Comparison of ENCODE assay signal across 10 mouse cellular contexts in the genomic region with DNA sequence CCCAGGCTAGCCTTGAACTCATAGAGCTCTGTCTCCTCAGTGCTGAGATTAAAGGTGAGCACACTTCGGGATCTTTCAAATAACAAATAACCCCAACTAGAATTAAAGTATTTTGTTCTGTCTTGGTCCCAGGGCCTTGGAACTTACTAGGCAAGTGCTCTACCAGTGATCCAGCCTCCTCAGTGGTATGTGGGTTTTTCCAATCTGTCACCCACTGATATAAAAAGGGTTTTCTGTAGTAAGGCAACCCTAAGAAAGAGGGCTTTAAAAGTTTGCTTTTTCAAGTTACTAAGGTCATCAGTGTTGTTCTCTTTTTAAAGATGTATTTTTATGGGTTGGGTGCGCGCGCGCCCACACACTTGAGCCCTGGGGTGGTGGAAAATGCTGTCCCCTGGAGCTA. TPM values are rescaled to one million over a fixed set of nuclear protein-coding genes. Genes with fewer than 3 reads are reported as not detected.
DNase-seq lines count a peak whose midpoint lies in the region; ATAC-seq and TF ChIP-seq lines count a peak whose summit lies in the region.
"Had no signal": no experiment of that assay in that cellular context is flagged by ENCODE, and none has a peak within 500 bp of the region (broad histone marks: within the 10 kb centered on the region; RNA-seq: fewer than 3 reads in every experiment).

No protein-coding gene starts in this region.

- 0 out of 2 replicates have a peak overlapping the region, but pooled peaks have one; percentile 1 for H3K4me2 ChIP-seq in hindbrain, embryonic 13.5 days
- H3K4me2 ChIP-seq in hindbrain, embryonic 12.5 days (replicated peaks) = no peak overlapping the region
- peak overlapping the region; percentile 91 for H3K4me2 ChIP-seq in limb, embryonic 13.5 days (replicated peaks)

- H3K36me3 ChIP-seq in hindbrain, embryonic 13.5 days = peaks cover 5% of the 10 kb centered on the region
- peaks cover 11% of the 10 kb centered on the region for H3K36me3 ChIP-seq in hindbrain, embryonic 12.5 days
- no peaks in the 10 kb centered on the region for H3K36me3 ChIP-seq in testis, adult 2 months (ENCODE audit: control insufficient read depth, insufficient read depth, low read length)
- H3K36me3 ChIP-seq in limb, embryonic 13.5 days = peaks cover 10% of the 10 kb centered on the region

- no peak overlapping the region for H3K9ac ChIP-seq in hindbrain, embryonic 13.5 days
- no peak overlapping the region for H3K9ac ChIP-seq in hindbrain, embryonic 12.5 days
- no peak overlapping the region for H3K9ac ChIP-seq in limb, embryonic 13.5 days
- H3K9ac ChIP-seq: forebrain, embryonic 12.5 days had no signal

- no peak for ATAC-seq in hindbrain, embryonic 13.5 days (ENCODE audit: low FRiP score)
- no peak for ATAC-seq in hindbrain, embryonic 12.5 days (ENCODE audit: low FRiP score)
- no peak for ATAC-seq in limb, embryonic 13.5 days (ENCODE audit: low FRiP score, low read depth)
- ATAC-seq in megakaryocyte-erythroid progenitor cell, adult 5-6 weeks (replicated peaks; ENCODE audit: low FRiP score, low TSS enrichment, poor library complexity, severe bottlenecking) = no peak

- WGBS in hindbrain, embryonic 13.5 days = 87% methylated on average over 5 of the region's 5 CpGs
- 95% methylated on average over 5 of the region's 5 CpGs for WGBS in hindbrain, embryonic 12.5 days
- 71% methylated on average over 5 of the region's 5 CpGs for WGBS in limb, embryonic 13.5 days

- H3K27ac ChIP-seq in hindbrain, embryonic 13.5 days = peak overlapping the region; percentile 44; the same call in 1 of the 2 replicates
- no peak overlapping the region for H3K27ac ChIP-seq in hindbrain, embryonic 12.5 days
- H3K27ac ChIP-seq in testis, adult 2 months (ENCODE audit: control insufficient read depth, insufficient read depth, low read depth, low read length) = peak overlapping the region; percentile 43; the same call in 1 of the 2 replicates
- peak overlapping the region; percentile 80 for H3K27ac ChIP-seq in limb, embryonic 13.5 days
- H3K27ac ChIP-seq: forebrain, embryonic 12.5 days had no signal

- intact Hi-C loops in left cerebral cortex, postnatal 36 days (cut with DNase I) = no loop called here

- no peak for TF ChIP-seq POLR2A in testis, adult 2 months (IDR thresholded peaks at IDR 0.05; ENCODE audit: control insufficient read depth, low read depth, low read length)

- no peak for TF ChIP-seq CTCF in testis, adult 2 months (IDR thresholded peaks at IDR 0.05; ENCODE audit: control insufficient read depth, insufficient read depth, insufficient replicate concordance, low read depth, low read length)

- no peak for DNase-seq in testis, postnatal 14 days (ENCODE audit: low spot score)
- DNase-seq in cerebellum, postnatal 10 days = no peak
- DNase-seq in left cerebral cortex, postnatal 36 days (ENCODE audit: low spot score in 2 of 2) = no peak

- no peaks in the 10 kb centered on the region; the same call in 1 of the 2 replicates for H3K9me3 ChIP-seq in hindbrain, embryonic 13.5 days
- peaks cover 4% of the 10 kb centered on the region; the same call in 1 of the 2 replicates for H3K9me3 ChIP-seq in hindbrain, embryonic 12.5 days (replicated peaks)
- 0 out of 2 replicates have a peak, but pooled peaks cover 5% of the 10 kb centered on the region for H3K9me3 ChIP-seq in limb, embryonic 13.5 days

- peaks cover 16% of the 10 kb centered on the region for H3K4me1 ChIP-seq in hindbrain, embryonic 13.5 days (replicated peaks)
- H3K4me1 ChIP-seq in hindbrain, embryonic 12.5 days = peaks cover 12% of the 10 kb centered on the region
- H3K4me1 ChIP-seq in testis, adult 2 months (ENCODE audit: control insufficient read depth, insufficient read depth, low read length) = peaks cover 12% of the 10 kb centered on the region
- peaks cover 42% of the 10 kb centered on the region for H3K4me1 ChIP-seq in limb, embryonic 13.5 days

- H3K27me3 ChIP-seq in hindbrain, embryonic 13.5 days = peaks cover 35% of the 10 kb centered on the region
- peaks cover 30% of the 10 kb centered on the region for H3K27me3 ChIP-seq in hindbrain, embryonic 12.5 days
- H3K27me3 ChIP-seq in testis, adult 2 months (ENCODE audit: control insufficient read depth, insufficient read depth, low read length) = no peaks in the 10 kb centered on the region
- H3K27me3 ChIP-seq in limb, embryonic 13.5 days = no peaks in the 10 kb centered on the region

- H3K4me3 ChIP-seq in hindbrain, embryonic 13.5 days = no peak overlapping the region
- H3K4me3 ChIP-seq in hindbrain, embryonic 12.5 days = no peak overlapping the region
- H3K4me3 ChIP-seq in testis, adult 2 months (ENCODE audit: control insufficient read depth, low read depth, low read length) = no peak overlapping the region
- peak overlapping the region; percentile 67; the same call in 1 of the 2 replicates for H3K4me3 ChIP-seq in limb, embryonic 13.5 days

RNA-seq across cellular contexts. Expression of a gene that starts 1.7 kb away (rescaled TPM):
- polyA plus RNA-seq in hindbrain, embryonic 13.5 days (2015; fragmentation: Nextera tagmentation; extraction: Ambion mirVana) = 81.4 TPM in 2 replicates
- polyA plus RNA-seq in hindbrain, embryonic 12.5 days (2016; fragmentation: Nextera tagmentation; extraction: Ambion mirVana) = 95.5 and 108 TPM in 2 replicates
- polyA plus RNA-seq in testis, adult 2 months (2012; rRNA removed) = 65.6 and 71.7 TPM in 2 replicates
- polyA plus RNA-seq in limb, embryonic 13.5 days (2015; fragmentation: Nextera tagmentation; extraction: Ambion mirVana) = 250 and 255 TPM in 2 replicates
- total RNA-seq in megakaryocyte-erythroid progenitor cell, adult 5-6 weeks (2014; fragmentation: Nextera tagmentation) = 54.0 and 68.8 TPM in 2 replicates
- total RNA-seq in megakaryocyte-erythroid progenitor cell, adult 5-6 weeks (2017) = 23.7 and 35.9 TPM in 2 replicates
- 10 to 100 TPM; 23.6 to 24.1 TPM for total RNA-seq in left cerebral cortex, postnatal 36 days (2021)

RNA-seq across cellular contexts. Expression of a gene that starts 24.3 kb away (rescaled TPM):
- polyA plus RNA-seq in hindbrain, embryonic 13.5 days (2015; fragmentation: Nextera tagmentation; extraction: Ambion mirVana) = 136 and 140 TPM in 2 replicates
- polyA plus RNA-seq in hindbrain, embryonic 12.5 days (2016; fragmentation: Nextera tagmentation; extraction: Ambion mirVana) = 111 and 144 TPM in 2 replicates
- polyA plus RNA-seq in testis, adult 2 months (2012; rRNA removed) = 31.2 and 31.7 TPM in 2 replicates
- polyA plus RNA-seq in limb, embryonic 13.5 days (2015; fragmentation: Nextera tagmentation; extraction: Ambion mirVana) = 137 and 139 TPM in 2 replicates
- 90.0 and 173 TPM in 2 replicates for total RNA-seq in megakaryocyte-erythroid progenitor cell, adult 5-6 weeks (2014; fragmentation: Nextera tagmentation)
- 333 and 358 TPM in 2 replicates for total RNA-seq in megakaryocyte-erythroid progenitor cell, adult 5-6 weeks (2017)
- total RNA-seq in left cerebral cortex, postnatal 36 days (2021) = 100 to 1,000 TPM in 1 of 2 experiments, 10 to 100 TPM in 1; 93.9 to 102 TPM

RNA-seq across cellular contexts. Expression of a gene that starts 24.4 kb away (rescaled TPM):
- polyA plus RNA-seq in hindbrain, embryonic 13.5 days (2015; fragmentation: Nextera tagmentation; extraction: Ambion mirVana) = 213 and 218 TPM in 2 replicates
- polyA plus RNA-seq in hindbrain, embryonic 12.5 days (2016; fragmentation: Nextera tagmentation; extraction: Ambion mirVana) = 210 and 215 TPM in 2 replicates
- polyA plus RNA-seq in testis, adult 2 months (2012; rRNA removed) = 86.5 and 87.0 TPM in 2 replicates
- 218 and 225 TPM in 2 replicates for polyA plus RNA-seq in limb, embryonic 13.5 days (2015; fragmentation: Nextera tagmentation; extraction: Ambion mirVana)
- total RNA-seq in megakaryocyte-erythroid progenitor cell, adult 5-6 weeks (2014; fragmentation: Nextera tagmentation) = 141 and 226 TPM in 2 replicates
- total RNA-seq in megakaryocyte-erythroid progenitor cell, adult 5-6 weeks (2017) = 255 and 296 TPM in 2 replicates
- 10 to 100 TPM; 78.7 to 89.9 TPM for total RNA-seq in left cerebral cortex, postnatal 36 days (2021)

RNA-seq across cellular contexts. Expression of a gene that starts 31.9 kb away (rescaled TPM):
- not detected in 2 replicates for polyA plus RNA-seq in hindbrain, embryonic 13.5 days (2015; fragmentation: Nextera tagmentation; extraction: Ambion mirVana)
- not detected in 2 replicates for polyA plus RNA-seq in hindbrain, embryonic 12.5 days (2016; fragmentation: Nextera tagmentation; extraction: Ambion mirVana)
- 4.0 and 4.4 TPM in 2 replicates for polyA plus RNA-seq in testis, adult 2 months (2012; rRNA removed)
- 0.10 TPM in 1 of 2 replicates, not detected in the other for polyA plus RNA-seq in limb, embryonic 13.5 days (2015; fragmentation: Nextera tagmentation; extraction: Ambion mirVana)
- total RNA-seq in megakaryocyte-erythroid progenitor cell, adult 5-6 weeks (2014; fragmentation: Nextera tagmentation) = not detected in 2 replicates
- total RNA-seq in megakaryocyte-erythroid progenitor cell, adult 5-6 weeks (2017) = not detected in 2 replicates
- total RNA-seq in left cerebral cortex, postnatal 36 days (2021) = not detected
- total RNA-seq: neutrophil, adult 5-6 weeks had no signal
- polyA plus RNA-seq: forebrain, embryonic 12.5 days had no signal

RNA-seq across cellular contexts. Expression of a gene that starts 32.1 kb away (rescaled TPM):
- polyA plus RNA-seq in hindbrain, embryonic 13.5 days (2015; fragmentation: Nextera tagmentation; extraction: Ambion mirVana) = 249 and 252 TPM in 2 replicates
- polyA plus RNA-seq in hindbrain, embryonic 12.5 days (2016; fragmentation: Nextera tagmentation; extraction: Ambion mirVana) = 191 and 201 TPM in 2 replicates
- polyA plus RNA-seq in testis, adult 2 months (2012; rRNA removed) = 147 and 153 TPM in 2 replicates
- 139 and 141 TPM in 2 replicates for polyA plus RNA-seq in limb, embryonic 13.5 days (2015; fragmentation: Nextera tagmentation; extraction: Ambion mirVana)
- total RNA-seq in megakaryocyte-erythroid progenitor cell, adult 5-6 weeks (2014; fragmentation: Nextera tagmentation) = 102 and 117 TPM in 2 replicates
- 90.0 and 94.7 TPM in 2 replicates for total RNA-seq in megakaryocyte-erythroid progenitor cell, adult 5-6 weeks (2017)
- total RNA-seq in left cerebral cortex, postnatal 36 days (2021) = 100 to 1,000 TPM; 194 to 211 TPM
